Mouse (Mus musculus) cerebellum, postnatal 14 days (tissue): ENCODE measurements around the gene Col6a4.

Experiments
- DNase-seq, 2 experiments: peaks; one replicate each; pipeline ENCODE4 v3.0.0; 2021; ENCODE audit warnings: mixed read lengths in 2 of 2

The Col6a4 gene

GRCm38 (mm10) chr9:105949755-105950154 is 146.8 kb downstream of the Col6a4 start:
- no peak for DNase-seq

- no peak for DNase-seq
These were observed 149.0 kb downstream of the Col6a4 start for GRCm38 (mm10) chr9:105947577-105947976.
